Mouse (Mus musculus) heart, embryonic 10.5 days (tissue): ENCODE data around the gene Wdr46. TPM values are rescaled to one million over a fixed set of nuclear protein-coding genes. Genes with fewer than 3 reads are reported as not detected.
A peak's percentile ranks its signal among the peaks of the same experiment; 100 is the strongest.
"Not testable (repeated sequence)": the region's sequence is repeated elsewhere in the genome, so short reads cannot be mapped to it uniquely, and the experiment has no call there.

Source experiments
- DNase-seq: peaks from one replicate; pipeline ENCODE4 v3.0.0-alpha.2; 2017; ENCODE audit warnings: low spot score
- H3K27ac ChIP-seq: fragments of 300-500 bp; sonication (generic); 2 replicates; pipeline ENCODE4 v1.5.1; 2016; ENCODE audit warnings: mild to moderate bottlenecking
- H3K27me3 ChIP-seq: fragments of 300-500 bp; sonication (generic); 2 replicates; pipeline ENCODE4 v1.6.1; 2016; ENCODE audit warnings: mild to moderate bottlenecking; ENCODE audit not compliant: poor library complexity, insufficient read depth, severe bottlenecking
- H3K36me3 ChIP-seq: fragments of 300-500 bp; sonication (generic); 2 replicates; pipeline ENCODE4 v1.6.1; 2016; ENCODE audit warnings: mild to moderate bottlenecking, moderate library complexity
- H3K4me1 ChIP-seq: fragments of 300-500 bp; sonication (generic); 2 replicates; pipeline ENCODE4 v1.6.1; 2016; ENCODE audit warnings: mild to moderate bottlenecking
- H3K4me3 ChIP-seq: fragments of 300-500 bp; sonication (generic); 2 replicates; pipeline ENCODE4 v1.5.1; 2016; ENCODE audit warnings: mild to moderate bottlenecking, moderate library complexity
- H3K9me3 ChIP-seq: fragments of 300-500 bp; sonication (generic); 2 replicates; pipeline ENCODE4 v1.6.1; 2016; ENCODE audit warnings: mild to moderate bottlenecking, moderate library complexity
- WGBS: fragments of 180-500 bp; shearing (Covaris S2); methylation state at CpG from one replicate; pipeline ENCODE4 v1.1.7; 2016; 5-methylcytosine and 5-hydroxymethylcytosine counted together
- polyA plus RNA-seq: library from polyadenylated mRNA; unstranded; fragments of >200 nt; fragmentation: Nextera tagmentation; extraction: Ambion mirVana; gene quantifications from 2 replicates; pipeline ENCODE4 v1.2.1, GENCODE M21; 2016

The Wdr46 gene
- polyA plus RNA-seq, 1 experiment from 2014 or later = 48.1 TPM

DNA sequence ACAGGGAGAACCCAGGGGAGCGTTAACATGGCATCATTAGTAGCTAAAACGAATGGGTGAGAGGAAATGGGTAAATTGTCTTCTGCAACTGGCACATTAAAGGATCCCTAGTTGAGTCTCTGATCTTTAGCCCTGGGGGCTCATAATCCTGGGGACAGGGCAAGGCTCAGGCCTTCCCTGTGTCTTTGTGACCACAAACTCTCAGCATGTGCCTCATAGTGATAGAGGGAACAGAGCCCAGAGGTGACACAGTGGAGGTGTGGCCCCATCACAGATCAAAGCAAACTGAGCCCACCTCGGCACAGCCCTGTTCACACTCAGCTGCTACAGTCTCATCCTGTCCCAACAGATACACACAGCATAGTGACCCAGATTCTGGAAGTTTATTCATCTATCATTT lies 55.2 kb downstream of the Wdr46 start:
- H3K4me1 ChIP-seq = peaks cover 11% of the 10 kb centered on the region
- H3K27ac ChIP-seq = no peak overlapping the region
- DNase-seq = no peak
- WGBS = 37% methylated on average over 3 of the region's 3 CpGs
- no peaks in the 10 kb centered on the region for H3K9me3 ChIP-seq
- no peaks in the 10 kb centered on the region for H3K36me3 ChIP-seq
- no peak overlapping the region for H3K4me3 ChIP-seq
- H3K27me3 ChIP-seq = peaks cover 43% of the 10 kb centered on the region

DNA sequence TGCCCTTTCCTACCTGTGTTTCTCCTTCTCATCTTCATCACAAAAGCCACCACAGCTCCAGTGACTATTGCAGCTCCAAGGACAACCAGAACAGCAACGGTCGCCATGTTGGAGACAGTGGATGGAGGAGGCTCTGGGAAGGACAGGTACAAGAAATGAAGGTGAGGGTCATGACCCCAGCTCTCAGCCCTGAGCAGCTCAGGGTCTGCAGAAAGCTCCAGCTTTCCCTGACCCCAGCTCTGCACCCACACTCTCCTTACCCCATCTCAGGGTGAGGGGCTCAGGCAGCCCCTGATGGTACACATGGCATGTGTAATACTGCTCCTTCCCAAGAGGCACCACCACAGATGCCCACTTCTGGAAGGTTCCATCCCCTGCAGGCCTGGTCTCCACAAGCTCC lies 56.6 kb downstream of the Wdr46 start:
- Histone ChIP-seq H3K27me3 (peaks cover 57% of the 10 kb centered on the region), H3K4me1 (peaks cover 11% of the 10 kb centered on the region)
- DNase-seq = peak; percentile 54
- not testable (repeated sequence) for H3K9me3 ChIP-seq, H3K27ac ChIP-seq, H3K4me3 ChIP-seq, H3K36me3 ChIP-seq
- 82% methylated on average over 2 of the region's 2 CpGs for WGBS

DNA sequence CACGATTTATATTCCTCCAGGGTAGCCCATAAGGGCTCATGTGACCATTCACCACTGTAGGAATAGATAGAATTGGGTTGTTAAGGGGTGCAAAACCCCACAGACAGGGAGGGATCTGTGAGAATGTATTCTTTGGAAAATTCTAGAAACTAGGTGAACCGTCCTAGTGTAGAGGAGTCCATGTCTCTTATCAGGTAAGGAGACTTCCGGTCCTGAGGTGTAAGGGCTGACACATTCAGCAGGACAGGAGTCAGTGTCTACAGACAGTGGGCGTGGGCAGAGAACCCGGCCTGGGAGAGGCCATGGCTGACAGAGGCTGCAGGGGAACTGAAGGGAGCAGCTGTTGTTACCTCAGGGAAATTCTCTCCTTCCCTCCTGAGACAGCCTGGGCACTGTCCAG lies 58.2 kb downstream of the Wdr46 start:
- DNase-seq = peak; percentile 53
- not testable (repeated sequence) for H3K9me3 ChIP-seq, H3K4me3 ChIP-seq, H3K36me3 ChIP-seq, H3K27ac ChIP-seq
- Histone ChIP-seq H3K27me3 (peaks cover 60% of the 10 kb centered on the region), H3K4me1 (peaks cover 11% of the 10 kb centered on the region)
- 49% methylated on average over 5 of the region's 5 CpGs for WGBS

Other genes starting within 250 kb of the Wdr46 start
- gene March2, start 222.0 kb upstream of the Wdr46 start, polyA plus RNA-seq = 65.8 and 73.1 TPM in 2 replicates
- 316 and 329 TPM in 2 replicates for gene Rab11b, start 180.1 kb upstream of the Wdr46 start, polyA plus RNA-seq
- 7.4 and 19.8 TPM in 2 replicates for gene Angptl4, start 158.8 kb upstream of the Wdr46 start, polyA plus RNA-seq
- 37.1 and 47.9 TPM in 2 replicates for gene Kank3, start 130.1 kb upstream of the Wdr46 start, polyA plus RNA-seq
- 576 and 657 TPM in 2 replicates for gene Rps28, start 116.1 kb upstream of the Wdr46 start, polyA plus RNA-seq
- gene Ndufa7, start 116.1 kb upstream of the Wdr46 start, polyA plus RNA-seq = 482 and 487 TPM in 2 replicates
- gene Cd320, start 97.6 kb upstream of the Wdr46 start, polyA plus RNA-seq = 61.6 and 75.7 TPM in 2 replicates
- not detected in 2 replicates for gene Gm7029, start 66.8 kb upstream of the Wdr46 start, polyA plus RNA-seq
- 3.6 and 5.2 TPM in 2 replicates for gene Kifc1, start 50.0 kb upstream of the Wdr46 start, polyA plus RNA-seq
- gene Platr17, start 35.5 kb upstream of the Wdr46 start, polyA plus RNA-seq = 0.28 and 0.73 TPM in 2 replicates
- 46.6 and 52.9 TPM in 2 replicates for gene Daxx, start 31.2 kb upstream of the Wdr46 start, polyA plus RNA-seq
- 13.9 and 20.5 TPM in 2 replicates for gene Tapbp, start 24.8 kb upstream of the Wdr46 start, polyA plus RNA-seq
- 16.0 and 17.3 TPM in 2 replicates for gene Zbtb22, start 24.8 kb upstream of the Wdr46 start, polyA plus RNA-seq
- gene Rgl2, start 11.1 kb upstream of the Wdr46 start, polyA plus RNA-seq = 37.1 and 44.2 TPM in 2 replicates
- 161 and 198 TPM in 2 replicates for gene Pfdn6, start 317 bp upstream of the Wdr46 start, polyA plus RNA-seq
- gene B3galt4, start 10.8 kb downstream of the Wdr46 start, polyA plus RNA-seq = 5.9 and 7.1 TPM in 2 replicates
- gene Vps52, start 15.2 kb downstream of the Wdr46 start, polyA plus RNA-seq = 47.1 and 47.5 TPM in 2 replicates
- 1,115 and 1,297 TPM in 2 replicates for gene Rps18, start 15.3 kb downstream of the Wdr46 start, polyA plus RNA-seq
- 13.0 and 16.2 TPM in 2 replicates for gene H2-K1, start 59.7 kb downstream of the Wdr46 start, polyA plus RNA-seq
- gene Ring1, start 84.0 kb downstream of the Wdr46 start, polyA plus RNA-seq = 14.4 and 15.8 TPM in 2 replicates
- gene H2-Ke6, start 87.4 kb downstream of the Wdr46 start, polyA plus RNA-seq = 32.4 and 36.4 TPM in 2 replicates
- gene Slc39a7, start 91.0 kb downstream of the Wdr46 start, polyA plus RNA-seq = 160 and 180 TPM in 2 replicates
- 31.4 and 40.6 TPM in 2 replicates for gene Rxrb, start 91.2 kb downstream of the Wdr46 start, polyA plus RNA-seq
- gene Col11a2, start 98.8 kb downstream of the Wdr46 start, polyA plus RNA-seq = 0.38 and 1.0 TPM in 2 replicates
- 0.62 and 0.84 TPM in 2 replicates for gene H2-Oa, start 151.7 kb downstream of the Wdr46 start, polyA plus RNA-seq
- 4.2 and 7.1 TPM in 2 replicates for gene H2-DMa, start 178.9 kb downstream of the Wdr46 start, polyA plus RNA-seq
- 77.6 and 101 TPM in 2 replicates for gene Brd2, start 182.0 kb downstream of the Wdr46 start, polyA plus RNA-seq
- 0.18 TPM in 1 of 2 replicates, not detected in the other for gene H2-DMb2, start 202.6 kb downstream of the Wdr46 start, polyA plus RNA-seq
- 0.23 and 0.29 TPM in 2 replicates for gene H2-DMb1, start 212.4 kb downstream of the Wdr46 start, polyA plus RNA-seq
- gene Tap1, start 246.9 kb downstream of the Wdr46 start, polyA plus RNA-seq = 0.84 and 1.2 TPM in 2 replicates
- 0.41 and 0.60 TPM in 2 replicates for gene Psmb9, start 247.1 kb downstream of the Wdr46 start, polyA plus RNA-seq